Mouse (Mus musculus): Measurements from ENCODE around the gene Tmem179. TPM values are rescaled to one million over a fixed set of nuclear protein-coding genes. Genes with fewer than 3 reads are reported as not detected.
A peak's percentile ranks its signal among the peaks of the same experiment; 100 is the strongest.

Tmem179 gene
- polyA plus RNA-seq (2015; fragmentation: Nextera tagmentation; extraction: Ambion mirVana), result 1.5 and 1.7 TPM in 2 replicates

DNA sequence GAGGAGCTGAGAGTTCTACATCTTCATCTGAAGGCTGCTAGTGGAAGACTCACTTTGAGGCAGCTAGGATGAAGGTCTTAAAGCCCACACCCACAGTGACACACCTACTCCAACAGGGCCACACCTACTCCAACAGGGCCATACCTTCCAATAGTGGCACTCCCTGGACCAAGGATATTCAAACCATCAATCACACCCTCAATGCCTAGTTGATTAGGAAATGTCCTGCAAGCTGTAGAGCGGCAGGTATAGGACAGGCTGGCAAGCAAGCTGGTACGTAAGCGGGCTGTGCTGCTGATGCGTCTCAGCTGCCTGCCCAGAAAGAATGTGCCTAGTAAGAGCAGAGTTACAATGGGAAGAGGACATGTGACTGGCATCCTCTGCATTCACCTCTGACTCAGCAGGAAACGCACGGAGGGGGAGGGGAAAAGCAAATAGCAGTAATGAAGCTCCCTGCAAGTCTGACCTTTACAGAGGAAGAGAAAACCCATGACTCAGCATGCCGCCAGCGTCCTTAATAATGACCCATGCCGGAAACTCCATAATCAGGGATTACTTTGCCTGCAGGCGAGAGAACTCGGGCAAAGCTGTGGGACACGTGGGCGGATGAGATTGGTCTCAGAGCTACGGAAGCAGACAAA lies at the start of gene Tmem179:
TSS of gene Tmem179 (minus strand) at position 51 of the 641 bp plus-strand sequence.
- ATAC-seq (ENCODE audit: low FRiP score, low TSS enrichment), result peak; percentile 88
- no peaks in the 10 kb centered on the region for H3K36me3 ChIP-seq (ENCODE audit: control insufficient read depth, insufficient read depth, low read length)
- TF ChIP-seq EP300 (optimal IDR thresholded peaks at IDR 0.05), result no peak
- TF ChIP-seq CTCF (IDR thresholded peaks at IDR 0.05; ENCODE audit: low read depth), result no peak
- DNase-seq (ENCODE audit: low spot score), result peak; percentile 53
- no peak within 1 kb of the TSS for H3K4me3 ChIP-seq (ENCODE audit: low read depth, low read length)
- H3K4me2 ChIP-seq (replicated peaks; ENCODE audit: low read depth), result no peak within 1 kb of the TSS
- H3K4me1 ChIP-seq (replicated peaks; ENCODE audit: control insufficient read depth, insufficient read depth), result no peaks in the 10 kb centered on the region; the same call in 1 of the 2 replicates
- no peaks in the 10 kb centered on the region for H3K27me3 ChIP-seq (ENCODE audit: control insufficient read depth, insufficient read depth, low read length)
- no peaks in the 10 kb centered on the region for H3K9me3 ChIP-seq (ENCODE audit: control insufficient read depth, low read length)
- H3K27ac ChIP-seq (replicated peaks), result no peak within 1 kb of the TSS
- WGBS, result 12% methylated on average over 14 of the region's 14 CpGs
- H3K9ac ChIP-seq (ENCODE audit: low read length), result no peak within 1 kb of the TSS

DNA sequence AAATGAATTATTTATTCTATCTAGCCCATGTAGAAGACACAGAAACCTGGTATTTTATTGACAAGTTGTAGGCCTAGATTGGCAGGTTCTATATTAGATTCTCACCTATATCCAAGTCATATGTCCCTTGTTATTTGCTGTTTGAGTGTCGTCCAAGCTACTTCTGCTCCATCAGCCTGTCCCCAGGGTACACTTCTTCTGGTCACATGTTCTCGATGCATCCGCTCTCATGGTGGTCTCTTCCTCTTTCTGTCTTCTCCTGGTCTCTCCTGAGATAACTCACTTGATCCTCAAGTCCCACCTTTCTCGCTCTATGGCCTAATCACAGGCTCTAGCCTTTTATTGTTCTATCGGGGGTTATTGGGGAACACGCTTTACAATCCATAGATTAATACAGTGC lies 46.5 kb upstream of the Tmem179 start:
- Histone ChIP-seq H3K9me3 (ENCODE audit: control insufficient read depth, low read length) (no peaks in the 10 kb centered on the region), H3K27ac (replicated peaks) (no peak overlapping the region), H3K4me3 (ENCODE audit: low read depth, low read length) (no peak overlapping the region), H3K27me3 (ENCODE audit: control insufficient read depth, insufficient read depth, low read length) (no peaks in the 10 kb centered on the region), H3K9ac (ENCODE audit: low read length) (no peak overlapping the region), H3K36me3 (ENCODE audit: control insufficient read depth, insufficient read depth, low read length) (no peaks in the 10 kb centered on the region), H3K4me2 (replicated peaks; ENCODE audit: low read depth) (no peak overlapping the region), H3K4me1 (replicated peaks; ENCODE audit: control insufficient read depth, insufficient read depth) (no peaks in the 10 kb centered on the region)
- DNase-seq (ENCODE audit: low spot score) (no peak), ATAC-seq (ENCODE audit: low FRiP score, low TSS enrichment) (no peak)
- 82% methylated on average over 6 of the region's 6 CpGs for WGBS
- TF ChIP-seq EP300 (optimal IDR thresholded peaks at IDR 0.05), result no peak
- no peak for TF ChIP-seq CTCF (IDR thresholded peaks at IDR 0.05; ENCODE audit: low read depth)

DNA sequence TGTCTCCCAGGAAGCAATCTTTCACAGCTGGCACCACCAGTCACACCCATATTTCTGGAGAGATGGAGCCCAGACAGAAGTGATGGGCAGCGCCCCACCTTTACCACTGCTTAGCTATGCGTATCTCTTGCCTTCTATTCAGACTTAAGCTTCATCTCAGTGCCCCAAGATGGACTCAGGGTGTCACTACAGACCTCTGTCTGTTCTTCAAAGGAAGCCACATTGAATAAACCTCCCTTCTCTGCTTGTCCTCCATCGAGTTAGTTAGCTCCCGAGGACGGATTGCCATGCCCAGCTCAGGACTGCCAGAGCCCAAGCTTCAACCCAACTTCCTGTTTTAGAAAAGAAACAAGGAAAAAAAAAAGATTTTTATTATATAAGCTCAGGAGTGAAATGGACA lies 45.9 kb upstream of the Tmem179 start:
- Histone ChIP-seq H3K4me1 (replicated peaks; ENCODE audit: control insufficient read depth, insufficient read depth) (no peaks in the 10 kb centered on the region), H3K27me3 (ENCODE audit: control insufficient read depth, insufficient read depth, low read length) (no peaks in the 10 kb centered on the region), H3K9me3 (ENCODE audit: control insufficient read depth, low read length) (no peaks in the 10 kb centered on the region), H3K4me3 (ENCODE audit: low read depth, low read length) (no peak overlapping the region), H3K4me2 (replicated peaks; ENCODE audit: low read depth) (no peak overlapping the region), H3K9ac (ENCODE audit: low read length) (no peak overlapping the region), H3K27ac (replicated peaks) (no peak overlapping the region), H3K36me3 (ENCODE audit: control insufficient read depth, insufficient read depth, low read length) (no peaks in the 10 kb centered on the region)
- ATAC-seq (ENCODE audit: low FRiP score, low TSS enrichment), result no peak
- TF ChIP-seq CTCF (IDR thresholded peaks at IDR 0.05; ENCODE audit: low read depth), result peak; percentile 45
- no peak for TF ChIP-seq EP300 (optimal IDR thresholded peaks at IDR 0.05)
- DNase-seq (ENCODE audit: low spot score), result no peak
- 59% methylated on average over 5 of the region's 5 CpGs for WGBS

DNA sequence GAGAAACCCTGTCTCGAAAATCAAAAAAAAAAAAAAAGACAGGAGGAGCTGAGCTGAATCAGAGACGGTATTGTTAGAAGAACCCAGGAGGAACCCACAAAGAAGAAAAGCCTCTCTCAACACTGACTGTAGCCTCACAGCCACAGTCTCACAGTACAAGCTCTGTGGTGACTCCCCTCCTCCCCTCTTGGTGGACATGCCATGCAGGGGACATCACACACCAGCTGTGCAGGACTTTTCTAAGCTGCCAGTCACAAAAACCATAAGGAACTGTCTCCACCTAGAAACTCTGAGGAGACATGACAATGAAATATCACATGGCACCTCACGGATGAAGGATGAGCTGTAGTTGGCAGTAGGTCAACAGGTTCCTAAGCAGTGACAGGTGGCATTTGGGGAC lies 44.6 kb upstream of the Tmem179 start:
- no peaks in the 10 kb centered on the region for H3K4me1 ChIP-seq (replicated peaks; ENCODE audit: control insufficient read depth, insufficient read depth)
- 61% methylated on average over 3 of the region's 3 CpGs for WGBS
- no peaks in the 10 kb centered on the region for H3K36me3 ChIP-seq (ENCODE audit: control insufficient read depth, insufficient read depth, low read length)
- ATAC-seq (ENCODE audit: low FRiP score, low TSS enrichment) (no peak), DNase-seq (ENCODE audit: low spot score) (no peak)
- H3K4me3 ChIP-seq (ENCODE audit: low read depth, low read length), result no peak overlapping the region
- no peak overlapping the region for H3K4me2 ChIP-seq (replicated peaks; ENCODE audit: low read depth)
- no peak overlapping the region for H3K9ac ChIP-seq (ENCODE audit: low read length)
- no peak overlapping the region for H3K27ac ChIP-seq (replicated peaks)
- no peaks in the 10 kb centered on the region for H3K9me3 ChIP-seq (ENCODE audit: control insufficient read depth, low read length)
- TF ChIP-seq EP300 (optimal IDR thresholded peaks at IDR 0.05) (no peak), CTCF (IDR thresholded peaks at IDR 0.05; ENCODE audit: low read depth) (no peak)
- H3K27me3 ChIP-seq (ENCODE audit: control insufficient read depth, insufficient read depth, low read length), result no peaks in the 10 kb centered on the region

DNA sequence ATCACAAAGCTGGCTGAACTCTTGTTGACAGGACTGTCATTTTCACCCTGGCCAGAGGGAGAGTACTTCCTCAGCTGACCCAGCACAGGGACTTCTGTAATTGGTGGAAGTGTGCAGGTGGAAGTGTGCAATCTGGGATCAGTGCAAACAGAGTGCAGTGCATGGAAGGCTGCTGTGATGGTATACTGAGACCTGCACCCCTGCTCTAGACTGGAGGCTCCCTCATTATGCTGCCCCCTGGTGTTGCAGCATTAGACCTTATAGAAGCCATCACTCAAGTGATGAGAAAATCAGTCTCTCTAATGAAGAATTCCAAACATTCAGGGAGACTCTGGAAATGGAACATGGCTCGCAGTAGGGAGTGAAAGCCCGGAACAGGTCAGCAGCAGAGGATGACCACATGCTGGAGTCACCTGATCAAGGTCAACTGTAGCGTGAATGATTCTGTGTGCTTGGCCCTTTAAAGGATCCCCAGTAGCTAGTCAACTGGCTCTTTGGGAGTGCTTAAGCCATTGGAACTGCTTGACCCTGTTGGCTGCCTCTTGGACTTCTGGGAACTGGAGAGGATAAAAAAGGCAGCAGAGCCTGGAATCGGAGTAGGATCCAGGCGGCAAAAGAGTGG lies 43.7 kb upstream of the Tmem179 start:
- DNase-seq (ENCODE audit: low spot score), result no peak

DNA sequence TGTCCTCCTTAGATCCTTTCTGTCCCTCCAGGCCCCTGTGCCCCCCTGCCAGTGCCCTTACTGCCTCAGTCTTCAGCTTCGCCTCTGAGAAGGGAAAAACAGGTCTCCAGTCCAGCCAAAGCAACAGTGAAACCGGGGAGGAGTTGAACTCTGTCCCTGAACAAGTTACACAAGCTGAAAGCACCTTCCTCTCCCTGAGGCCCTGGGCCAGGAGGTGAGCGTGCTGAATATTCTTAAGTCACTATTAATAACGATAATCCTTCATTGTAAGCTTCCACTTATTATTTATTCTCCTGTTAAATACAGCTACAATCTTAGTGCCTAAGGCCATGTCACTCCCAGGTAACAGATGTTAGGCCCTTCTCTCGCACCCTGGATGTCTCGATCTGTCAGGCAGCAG lies 43.1 kb upstream of the Tmem179 start:
- 63% methylated on average over 6 of the region's 6 CpGs for WGBS
- H3K27me3 ChIP-seq (ENCODE audit: control insufficient read depth, insufficient read depth, low read length), result no peaks in the 10 kb centered on the region
- no peak for ATAC-seq (ENCODE audit: low FRiP score, low TSS enrichment)
- no peak overlapping the region for H3K27ac ChIP-seq (replicated peaks)
- TF ChIP-seq EP300 (optimal IDR thresholded peaks at IDR 0.05), result no peak
- TF ChIP-seq CTCF (IDR thresholded peaks at IDR 0.05; ENCODE audit: low read depth), result no peak
- no peak for DNase-seq (ENCODE audit: low spot score)
- no peak overlapping the region for H3K4me3 ChIP-seq (ENCODE audit: low read depth, low read length)
- no peak overlapping the region for H3K9ac ChIP-seq (ENCODE audit: low read length)
- H3K36me3 ChIP-seq (ENCODE audit: control insufficient read depth, insufficient read depth, low read length), result no peaks in the 10 kb centered on the region
- no peaks in the 10 kb centered on the region for H3K9me3 ChIP-seq (ENCODE audit: control insufficient read depth, low read length)
- no peaks in the 10 kb centered on the region for H3K4me1 ChIP-seq (replicated peaks; ENCODE audit: control insufficient read depth, insufficient read depth)
- H3K4me2 ChIP-seq (replicated peaks; ENCODE audit: low read depth), result no peak overlapping the region

More for the DNA sequence above, 43.7 kb upstream of the Tmem179 start:
- Histone ChIP-seq H3K27ac (replicated peaks) (no peak overlapping the region), H3K4me3 (ENCODE audit: low read depth, low read length) (no peak overlapping the region), H3K9ac (ENCODE audit: low read length) (no peak overlapping the region), H3K4me1 (replicated peaks; ENCODE audit: control insufficient read depth, insufficient read depth) (no peaks in the 10 kb centered on the region), H3K27me3 (ENCODE audit: control insufficient read depth, insufficient read depth, low read length) (no peaks in the 10 kb centered on the region), H3K36me3 (ENCODE audit: control insufficient read depth, insufficient read depth, low read length) (no peaks in the 10 kb centered on the region), H3K4me2 (replicated peaks; ENCODE audit: low read depth) (no peak overlapping the region), H3K9me3 (ENCODE audit: control insufficient read depth, low read length) (no peaks in the 10 kb centered on the region)
- WGBS, result 52% methylated on average over 5 of the region's 5 CpGs
- no peak for ATAC-seq (ENCODE audit: low FRiP score, low TSS enrichment)
- TF ChIP-seq CTCF (IDR thresholded peaks at IDR 0.05; ENCODE audit: low read depth) (peak; percentile 65), EP300 (optimal IDR thresholded peaks at IDR 0.05) (no peak)

Measured in stomach, postnatal 0 days (tissue).